Mouse (Mus musculus) embryonic facial prominence, embryonic 10.5 days (tissue): ENCODE measurements at regions not wholly inside any gene's neighbourhood (a gene's known extent, or its start where the extent isn't known, plus 50 kb on each side); places are given as distances from the start of the nearest gene placed in this dataset.
A peak's percentile ranks its signal among the peaks of the same experiment; 100 is the strongest.

Source experiments
- DNase-seq: peaks from one replicate; pipeline ENCODE4 v3.0.0-alpha.2; 2017; ENCODE audit warnings: low spot score
- H3K27ac ChIP-seq: fragments of 300-500 bp; sonication (generic); replicated peaks from 2 replicates; pipeline ENCODE4 v1.5.1; 2016; ENCODE audit warnings: mild to moderate bottlenecking
- H3K27me3 ChIP-seq: fragments of 300-500 bp; sonication (generic); replicated peaks from 2 replicates; pipeline ENCODE4 v1.6.1; 2016; ENCODE audit warnings: low read depth, mild to moderate bottlenecking; ENCODE audit not compliant: poor library complexity, severe bottlenecking
- H3K36me3 ChIP-seq: fragments of 300-500 bp; sonication (generic); replicated peaks from 2 replicates; pipeline ENCODE4 v1.6.1; 2016; ENCODE audit warnings: mild to moderate bottlenecking, moderate library complexity
- H3K4me1 ChIP-seq: fragments of 300-500 bp; sonication (generic); 2 replicates; pipeline ENCODE4 v1.6.1; 2016
- H3K4me3 ChIP-seq: fragments of 300-500 bp; sonication (generic); 2 replicates; pipeline ENCODE4 v1.5.1; 2016; ENCODE audit warnings: mild to moderate bottlenecking, moderate library complexity
- H3K9me3 ChIP-seq: fragments of 300-500 bp; sonication (generic); 2 replicates; pipeline ENCODE4 v1.6.1; 2016; ENCODE audit warnings: mild to moderate bottlenecking
- WGBS: fragments of 180-500 bp; shearing (Covaris S2); methylation state at CpG from one replicate; pipeline ENCODE4 v1.1.7; 2016; 5-methylcytosine and 5-hydroxymethylcytosine counted together

- Histone ChIP-seq H3K27ac (0 out of 2 replicates have a peak overlapping the region, but pooled peaks have one; percentile 48), H3K4me1 (peaks cover 19% of the 10 kb centered on the region), H3K27me3 (no peaks in the 10 kb centered on the region), H3K9me3 (0 out of 2 replicates have a peak, but pooled peaks cover 13% of the 10 kb centered on the region), H3K4me3 (no peak overlapping the region), H3K36me3 (no peaks in the 10 kb centered on the region)
- DNase-seq, result no peak
- 93% methylated on average over 3 of the region's 3 CpGs for WGBS
These were observed 59.9 kb upstream of the Gas1 start for GRCm38 (mm10) chr13:60237091-60237490.

GRCm38 (mm10) chr13:60242447-60243109, 65.4 kb upstream of the Gas1 start:
- WGBS, result 29% methylated on average over 8 of the region's 8 CpGs
- 0 out of 2 replicates have a peak, but pooled peaks cover 13% of the 10 kb centered on the region for H3K9me3 ChIP-seq
- peak; percentile 75 for DNase-seq

GRCm38 (mm10) chr13:60243110-60243481, 65.9 kb upstream of the Gas1 start:
- no peaks in the 10 kb centered on the region for H3K36me3 ChIP-seq
- no peak for DNase-seq
- H3K27ac ChIP-seq, result peak overlapping the region; percentile 87
- no peaks in the 10 kb centered on the region for H3K27me3 ChIP-seq
- WGBS, result 26% methylated on average over 4 of the region's 4 CpGs
- H3K4me3 ChIP-seq, result no peak overlapping the region
- 0 out of 2 replicates have a peak, but pooled peaks cover 13% of the 10 kb centered on the region for H3K9me3 ChIP-seq
- H3K4me1 ChIP-seq, result peaks cover 32% of the 10 kb centered on the region

More at GRCm38 (mm10) chr13:60242447-60243109, 65.4 kb upstream of the Gas1 start:
- Histone ChIP-seq H3K4me1 (peaks cover 32% of the 10 kb centered on the region), H3K27ac (peak overlapping the region; percentile 87), H3K4me3 (peak overlapping the region; percentile 28; the same call in 1 of the 2 replicates), H3K27me3 (no peaks in the 10 kb centered on the region), H3K36me3 (no peaks in the 10 kb centered on the region)

GRCm38 (mm10) chr13:60255162-60255561, 78.0 kb upstream of the Gas1 start:
- Histone ChIP-seq H3K36me3 (no peaks in the 10 kb centered on the region), H3K4me3 (no peak overlapping the region), H3K9me3 (no peaks in the 10 kb centered on the region), H3K27me3 (no peaks in the 10 kb centered on the region), H3K27ac (peak overlapping the region; percentile 87), H3K4me1 (peaks cover 45% of the 10 kb centered on the region)
- 27% methylated on average over 7 of the region's 7 CpGs for WGBS
- DNase-seq, result peak; percentile 35

GRCm38 (mm10) chr13:60255715-60256114, 78.5 kb upstream of the Gas1 start:
- H3K9me3 ChIP-seq, result no peaks in the 10 kb centered on the region
- no peaks in the 10 kb centered on the region for H3K36me3 ChIP-seq
- H3K4me1 ChIP-seq, result peaks cover 39% of the 10 kb centered on the region
- peak; percentile 58 for DNase-seq
- H3K4me3 ChIP-seq, result no peak overlapping the region
- 29% methylated on average over 7 of the region's 7 CpGs for WGBS
- H3K27ac ChIP-seq, result peak overlapping the region; percentile 87
- no peaks in the 10 kb centered on the region for H3K27me3 ChIP-seq

- peak; percentile 34 for DNase-seq
- H3K4me1 ChIP-seq, result peaks cover 36% of the 10 kb centered on the region
- 48% methylated on average over 8 of the region's 8 CpGs for WGBS
These were observed 79.8 kb upstream of the Gas1 start for GRCm38 (mm10) chr13:60256997-60257396.

GRCm38 (mm10) chr13:60257878-60258277, 80.7 kb upstream of the Gas1 start:
- Histone ChIP-seq H3K4me1 (peaks cover 41% of the 10 kb centered on the region), H3K4me3 (no peak overlapping the region), H3K27ac (0 out of 2 replicates have a peak overlapping the region, but pooled peaks have one; percentile 10), H3K9me3 (no peaks in the 10 kb centered on the region), H3K27me3 (no peaks in the 10 kb centered on the region), H3K36me3 (no peaks in the 10 kb centered on the region)
- WGBS, result 70% methylated on average over 3 of the region's 3 CpGs
- no peak for DNase-seq

More at GRCm38 (mm10) chr13:60256997-60257396, 79.8 kb upstream of the Gas1 start:
- H3K4me3 ChIP-seq, result no peak overlapping the region
- no peaks in the 10 kb centered on the region for H3K27me3 ChIP-seq
- H3K9me3 ChIP-seq, result no peaks in the 10 kb centered on the region
- H3K27ac ChIP-seq, result peak overlapping the region; percentile 75
- H3K36me3 ChIP-seq, result no peaks in the 10 kb centered on the region

- no peaks in the 10 kb centered on the region for H3K27me3 ChIP-seq
- WGBS, result 87% methylated on average over 11 of the region's 11 CpGs
These were observed 85.4 kb upstream of the Gas1 start for GRCm38 (mm10) chr13:60262449-60263028.

GRCm38 (mm10) chr13:60264504-60264903, 87.3 kb upstream of the Gas1 start:
- H3K36me3 ChIP-seq, result no peaks in the 10 kb centered on the region
- WGBS, result 90% methylated on average over 4 of the region's 4 CpGs
- no peak for DNase-seq
- H3K27ac ChIP-seq, result no peak overlapping the region
- no peaks in the 10 kb centered on the region for H3K27me3 ChIP-seq
- no peak overlapping the region for H3K4me3 ChIP-seq
- peaks cover 5% of the 10 kb centered on the region for H3K9me3 ChIP-seq
- peaks cover 25% of the 10 kb centered on the region for H3K4me1 ChIP-seq

More at GRCm38 (mm10) chr13:60262449-60263028, 85.4 kb upstream of the Gas1 start:
- Histone ChIP-seq H3K4me1 (peaks cover 19% of the 10 kb centered on the region), H3K4me3 (no peak overlapping the region), H3K36me3 (no peaks in the 10 kb centered on the region), H3K9me3 (peaks cover 5% of the 10 kb centered on the region), H3K27ac (no peak overlapping the region; the same call in 1 of the 2 replicates)
- no peak for DNase-seq

- no peak for DNase-seq
- Histone ChIP-seq H3K4me1 (peaks cover 25% of the 10 kb centered on the region), H3K27me3 (no peaks in the 10 kb centered on the region), H3K27ac (peak overlapping the region; percentile 57), H3K36me3 (no peaks in the 10 kb centered on the region), H3K4me3 (no peak overlapping the region), H3K9me3 (peaks cover 5% of the 10 kb centered on the region)
- WGBS, result 53% methylated on average over 12 of the region's 12 CpGs
These were observed 90.4 kb upstream of the Gas1 start for GRCm38 (mm10) chr13:60267557-60267956.

GRCm38 (mm10) chr13:60268256-60268655, 91.1 kb upstream of the Gas1 start:
- WGBS, result 85% methylated on average over 11 of the region's 11 CpGs
- Histone ChIP-seq H3K27me3 (no peaks in the 10 kb centered on the region), H3K27ac (peak overlapping the region; percentile 57; the same call in 1 of the 2 replicates), H3K36me3 (no peaks in the 10 kb centered on the region), H3K4me1 (peaks cover 23% of the 10 kb centered on the region), H3K4me3 (no peak overlapping the region), H3K9me3 (peaks cover 5% of the 10 kb centered on the region)
- DNase-seq, result no peak

GRCm38 (mm10) chr13:60269406-60269841, 92.3 kb upstream of the Gas1 start:
- no peaks in the 10 kb centered on the region for H3K36me3 ChIP-seq
- no peak for DNase-seq
- 68% methylated on average over 9 of the region's 9 CpGs for WGBS
- peaks cover 25% of the 10 kb centered on the region for H3K4me1 ChIP-seq
- no peak overlapping the region for H3K4me3 ChIP-seq
- peaks cover 7% of the 10 kb centered on the region for H3K9me3 ChIP-seq
- no peak overlapping the region for H3K27ac ChIP-seq
- no peaks in the 10 kb centered on the region for H3K27me3 ChIP-seq

GRCm38 (mm10) chr13:60270526-60270925, 93.4 kb upstream of the Gas1 start:
- Histone ChIP-seq H3K36me3 (no peaks in the 10 kb centered on the region), H3K27ac (no peak overlapping the region), H3K9me3 (peaks cover 12% of the 10 kb centered on the region; the same call in 1 of the 2 replicates), H3K4me3 (no peak overlapping the region), H3K27me3 (no peaks in the 10 kb centered on the region), H3K4me1 (peaks cover 25% of the 10 kb centered on the region)
- no peak for DNase-seq
- WGBS, result 86% methylated on average over 5 of the region's 5 CpGs
